Mouse (Mus musculus): ENCODE data around the gene Dusp3.

- no peak for TF ChIP-seq POLR2A (IDR thresholded peaks at IDR 0.05; ENCODE audit: control insufficient read depth, extremely low read depth, insufficient read depth, low read length, poor library complexity)
- TF ChIP-seq CTCF (IDR thresholded peaks at IDR 0.05; ENCODE audit: borderline replicate concordance, control insufficient read depth, extremely low read depth, insufficient read depth, low read length, poor library complexity): no peak
These were observed 19.9 kb upstream of the Dusp3 start for GRCm38 (mm10) chr11:102006688-102007087.
